ENCODE assay signal across 8 mouse cellular contexts in the genomic region with DNA sequence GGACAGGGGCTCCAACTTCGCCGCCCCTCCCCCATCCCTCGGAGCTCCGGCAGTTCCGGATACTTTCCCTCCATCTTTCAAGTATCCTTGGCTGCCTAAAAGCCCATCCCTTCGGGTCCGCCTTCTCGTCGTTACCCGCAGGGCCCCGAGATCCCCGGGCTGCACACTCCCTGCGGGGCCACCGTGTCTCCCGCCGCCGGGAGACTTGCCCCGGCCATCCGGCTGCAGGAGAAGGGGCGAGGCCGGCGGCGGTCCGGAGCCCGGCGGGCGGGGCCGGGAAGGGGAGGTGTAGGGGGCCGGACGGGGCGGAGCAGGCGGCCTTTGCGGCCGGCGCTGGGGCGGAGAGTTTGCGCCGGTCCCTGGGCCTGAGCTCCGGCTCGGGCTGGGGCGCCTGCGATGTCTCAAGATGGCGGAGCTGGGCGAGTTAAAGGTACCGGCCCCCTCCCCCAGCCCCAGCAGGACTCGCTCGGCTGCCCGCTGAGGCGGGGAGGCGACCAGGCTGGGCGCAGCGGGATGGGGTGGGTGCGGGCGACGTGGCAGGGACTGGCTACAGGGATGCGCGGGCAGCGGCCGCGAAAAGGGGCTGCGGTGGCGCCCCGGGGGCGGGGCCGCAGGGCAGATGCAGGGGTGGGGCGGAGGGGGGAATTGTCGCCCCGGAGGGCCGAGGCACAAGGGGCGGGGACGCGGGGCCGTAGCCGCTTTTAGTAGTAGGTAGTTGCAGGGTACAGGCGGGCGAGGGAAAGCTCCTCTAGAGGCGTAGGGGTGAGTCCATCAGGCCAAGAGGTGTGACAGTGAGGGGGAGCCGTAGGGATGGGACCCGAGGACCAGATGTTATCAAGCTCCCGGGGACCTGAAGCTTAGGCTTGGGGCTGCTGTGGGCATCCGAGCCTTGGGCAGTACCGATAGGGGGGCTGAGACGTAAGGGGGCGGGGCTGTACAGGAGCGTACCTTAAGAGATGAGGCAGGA. TPM values are rescaled to one million over a fixed set of nuclear protein-coding genes. Genes with fewer than 3 reads are reported as not detected.
DNase-seq lines count a peak whose midpoint lies in the region; ATAC-seq and TF ChIP-seq lines count a peak whose summit lies in the region.

No protein-coding gene starts in this region.

- H3K4me3 ChIP-seq in intestine, postnatal 0 days (ENCODE audit: low read depth, low read length) = peak overlapping the region; percentile 98
- peak overlapping the region; percentile 81 for H3K4me3 ChIP-seq in midbrain, embryonic 10.5 days

- peak; percentile 87 for DNase-seq in adrenal gland, adult 8-10 months
- peak; percentile 95 for DNase-seq in embryo, embryonic 9.5 days (ENCODE audit: extremely low spot score)
- peak; percentile 91 for DNase-seq in gastrocnemius, postnatal 4 days (ENCODE audit: low spot score in 2 of 2)
- DNase-seq in left cerebral cortex, postnatal 36 days (ENCODE audit: low spot score in 2 of 2) = peak; percentile 85 to 88
- peak; percentile 93 for DNase-seq in midbrain, embryonic 10.5 days (ENCODE audit: low spot score)
- DNase-seq in right cerebral cortex, postnatal 36 days (ENCODE audit: low spot score in 2 of 2) = peak; percentile 72 to 73
- peak; percentile 91 to 92 for DNase-seq in urinary bladder, postnatal 4 days (ENCODE audit: low spot score in 2 of 2)

- no peaks in the 10 kb centered on the region for H3K27me3 ChIP-seq in intestine, postnatal 0 days (replicated peaks; ENCODE audit: control insufficient read depth, insufficient read depth, low read length)
- H3K27me3 ChIP-seq in midbrain, embryonic 10.5 days (ENCODE audit: low read depth, poor library complexity, severe bottlenecking) = no peaks in the 10 kb centered on the region

- H3K27ac ChIP-seq in intestine, postnatal 0 days (ENCODE audit: low read depth, low read length) = peak overlapping the region; percentile 90
- peak overlapping the region; percentile 94 for H3K27ac ChIP-seq in midbrain, embryonic 10.5 days (replicated peaks)

- no peaks in the 10 kb centered on the region for H3K4me1 ChIP-seq in intestine, postnatal 0 days (replicated peaks; ENCODE audit: control insufficient read depth, insufficient read depth, low read length)
- H3K4me1 ChIP-seq in midbrain, embryonic 10.5 days = peaks cover 46% of the 10 kb centered on the region

- no peak for TF ChIP-seq CTCF in intestine, postnatal 0 days (IDR thresholded peaks at IDR 0.05; ENCODE audit: low read depth)

- ATAC-seq in intestine, postnatal 0 days = peak; percentile 92

- under 1% methylated on average over 84 of the region's 85 CpGs for whole genome bisulfite sequencing in intestine, postnatal 0 days
- under 1% methylated on average over 85 of the region's 85 CpGs for WGBS in midbrain, embryonic 10.5 days

- peak overlapping the region; percentile 89 for H3K4me2 ChIP-seq in intestine, postnatal 0 days (replicated peaks; ENCODE audit: low read depth)

- H3K9me3 ChIP-seq in intestine, postnatal 0 days (ENCODE audit: control insufficient read depth) = no peaks in the 10 kb centered on the region
- no peaks in the 10 kb centered on the region for H3K9me3 ChIP-seq in midbrain, embryonic 10.5 days (replicated peaks)

- intact Hi-C loops in left cerebral cortex, postnatal 36 days (cut with DNase I) = loop anchor here (2.0 kb wide), 1 partner anchor 26 kb away; a partner anchor contains a TSS

- peak overlapping the region; percentile 68 for H3K9ac ChIP-seq in intestine, postnatal 0 days (ENCODE audit: low read depth, low read length)

- peaks cover 23% of the 10 kb centered on the region for H3K36me3 ChIP-seq in intestine, postnatal 0 days (ENCODE audit: control insufficient read depth, insufficient read depth)
- H3K36me3 ChIP-seq in midbrain, embryonic 10.5 days = peaks cover 29% of the 10 kb centered on the region

RNA-seq across cellular contexts. Expression of a gene that starts 0.9 kb away (rescaled TPM):
- 10 to 100 TPM; 27.3 to 38.0 (median 32.6) TPM for total RNA-seq in adrenal gland, adult 8-10 months (2022)
- 10 to 100 TPM; 30.7 to 33.3 TPM for total RNA-seq in gastrocnemius, postnatal 4 days (2021)
- 15.2 and 16.1 TPM in 2 replicates for polyA plus RNA-seq in intestine, postnatal 0 days (2015; fragmentation: Nextera tagmentation; extraction: Ambion mirVana)
- 10 to 100 TPM; 23.9 to 24.3 TPM for total RNA-seq in left cerebral cortex, postnatal 36 days (2021)
- polyA plus RNA-seq in midbrain, embryonic 10.5 days (2016; fragmentation: Nextera tagmentation; extraction: Ambion mirVana) = 50.6 and 57.3 TPM in 2 replicates

RNA-seq across cellular contexts. Expression of a gene that starts 11.3 kb away (rescaled TPM):
- total RNA-seq in adrenal gland, adult 8-10 months (2022) = 1 to 10 TPM; 1.1 to 2.6 (median 1.6) TPM
- total RNA-seq in gastrocnemius, postnatal 4 days (2021) = 1 to 10 TPM; 1.3 to 1.7 TPM
- polyA plus RNA-seq in intestine, postnatal 0 days (2015; fragmentation: Nextera tagmentation; extraction: Ambion mirVana) = 2.2 and 2.8 TPM in 2 replicates
- total RNA-seq in left cerebral cortex, postnatal 36 days (2021) = 1 to 10 TPM; 9.0 to 9.8 TPM
- polyA plus RNA-seq in midbrain, embryonic 10.5 days (2016; fragmentation: Nextera tagmentation; extraction: Ambion mirVana) = 16.6 and 20.0 TPM in 2 replicates

RNA-seq across cellular contexts. Expression of a gene that starts 27.1 kb away (rescaled TPM):
- 1 to 10 TPM; 3.1 to 9.9 (median 5.0) TPM for total RNA-seq in adrenal gland, adult 8-10 months (2022)
- 1 to 10 TPM; 2.0 to 2.6 TPM for total RNA-seq in gastrocnemius, postnatal 4 days (2021)
- 0.22 and 0.29 TPM in 2 replicates for polyA plus RNA-seq in intestine, postnatal 0 days (2015; fragmentation: Nextera tagmentation; extraction: Ambion mirVana)
- 1 to 10 TPM; 7.5 to 8.1 TPM for total RNA-seq in left cerebral cortex, postnatal 36 days (2021)
- 0.06 and 0.29 TPM in 2 replicates for polyA plus RNA-seq in midbrain, embryonic 10.5 days (2016; fragmentation: Nextera tagmentation; extraction: Ambion mirVana)

RNA-seq across cellular contexts. Expression of a gene that starts 30.4 kb away (rescaled TPM):
- 10 to 100 TPM; 30.0 to 33.4 (median 31.1) TPM for total RNA-seq in adrenal gland, adult 8-10 months (2022)
- 10 to 100 TPM; 23.6 to 24.5 TPM for total RNA-seq in gastrocnemius, postnatal 4 days (2021)
- polyA plus RNA-seq in intestine, postnatal 0 days (2015; fragmentation: Nextera tagmentation; extraction: Ambion mirVana) = 19.7 and 20.5 TPM in 2 replicates
- total RNA-seq in left cerebral cortex, postnatal 36 days (2021) = 10 to 100 TPM; 24.1 to 28.0 TPM
- 44.3 and 47.0 TPM in 2 replicates for polyA plus RNA-seq in midbrain, embryonic 10.5 days (2016; fragmentation: Nextera tagmentation; extraction: Ambion mirVana)

RNA-seq across cellular contexts. Expression of a gene that starts 30.4 kb away (rescaled TPM):
- total RNA-seq in adrenal gland, adult 8-10 months (2022) = 10 to 100 TPM; 34.0 to 45.9 (median 39.5) TPM
- 10 to 100 TPM; 45.1 to 50.6 TPM for total RNA-seq in gastrocnemius, postnatal 4 days (2021)
- 58.7 and 61.6 TPM in 2 replicates for polyA plus RNA-seq in intestine, postnatal 0 days (2015; fragmentation: Nextera tagmentation; extraction: Ambion mirVana)
- 10 to 100 TPM; 66.4 to 66.7 TPM for total RNA-seq in left cerebral cortex, postnatal 36 days (2021)
- polyA plus RNA-seq in midbrain, embryonic 10.5 days (2016; fragmentation: Nextera tagmentation; extraction: Ambion mirVana) = 73.0 and 73.5 TPM in 2 replicates

Comparison
In these comparisons a context has a peak if more than half of its experiments do, and no peak if none do; other contexts are left out.
1. Peak in every context shown above with its lines: DNase-seq, ATAC-seq, H3K4me3 ChIP-seq and H3K27ac ChIP-seq.